Mouse (Mus musculus): Measurements from ENCODE around the gene Dgkz. TPM values are rescaled to one million over a fixed set of nuclear protein-coding genes. Genes with fewer than 3 reads are reported as not detected.

Dgkz gene
- polyA plus RNA-seq, 1 experiment from 2014 or later, result 34.9 TPM

GRCm38 (mm10) chr2:91948151-91948509 lies 27.5 kb downstream of the Dgkz start:
- Histone ChIP-seq H3K27me3 (ENCODE audit: control insufficient read depth, insufficient read depth, low read length) (no peaks in the 10 kb centered on the region), H3K9ac (ENCODE audit: low read length) (peak overlapping the region; percentile 11; the same call in 1 of the 2 replicates), H3K4me3 (replicated peaks; ENCODE audit: low read length) (no peak overlapping the region), H3K4me2 (ENCODE audit: low read depth, low read length) (0 out of 2 replicates have a peak overlapping the region, but pooled peaks have one; percentile 13), H3K4me1 (ENCODE audit: control insufficient read depth, insufficient read depth, low read length) (peaks cover 58% of the 10 kb centered on the region), H3K36me3 (ENCODE audit: control insufficient read depth, insufficient read depth, low read length) (no peaks in the 10 kb centered on the region), H3K27ac (ENCODE audit: low read length) (peak overlapping the region; percentile 64; the same call in 1 of the 2 replicates), H3K9me3 (replicated peaks; ENCODE audit: control insufficient read depth, low read length) (no peaks in the 10 kb centered on the region)
- 67% methylated on average over 6 of the region's 6 CpGs for WGBS
- ATAC-seq (ENCODE audit: insufficient read depth, low FRiP score), result no peak

GRCm38 (mm10) chr2:91947397-91948150 lies 28.1 kb downstream of the Dgkz start:
- Histone ChIP-seq H3K4me2 (ENCODE audit: low read depth, low read length) (peak overlapping the region; percentile 13; the same call in 1 of the 2 replicates), H3K4me3 (replicated peaks; ENCODE audit: low read length) (no peak overlapping the region), H3K4me1 (ENCODE audit: control insufficient read depth, insufficient read depth, low read length) (peaks cover 58% of the 10 kb centered on the region)

DNA sequence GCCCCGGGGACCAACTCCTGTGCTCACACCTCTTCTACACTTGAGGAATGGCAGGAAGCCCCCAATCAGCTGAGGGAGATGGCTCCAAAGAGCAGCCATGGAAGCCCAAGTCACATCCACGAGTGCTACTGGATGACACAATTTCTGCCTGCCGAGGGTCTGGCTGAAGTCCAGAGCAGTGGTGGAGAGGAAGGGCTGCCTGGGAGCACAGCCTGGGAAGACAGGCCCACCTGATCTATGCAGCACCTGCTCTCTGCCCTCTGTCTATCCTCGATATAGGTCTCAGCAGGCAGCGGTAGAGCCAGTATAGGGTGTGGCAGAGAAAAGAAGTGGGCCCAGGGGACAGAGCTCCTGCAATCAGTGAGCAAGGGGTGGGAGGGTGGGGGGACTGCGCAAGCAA lies 28.8 kb downstream of the Dgkz start:
- Histone ChIP-seq H3K4me2 (ENCODE audit: low read depth, low read length) (no peak overlapping the region), H3K27ac (ENCODE audit: low read length) (no peak overlapping the region), H3K9ac (ENCODE audit: low read length) (peak overlapping the region; percentile 42), H3K4me1 (ENCODE audit: control insufficient read depth, insufficient read depth, low read length) (peaks cover 57% of the 10 kb centered on the region), H3K4me3 (replicated peaks; ENCODE audit: low read length) (no peak overlapping the region), H3K27me3 (ENCODE audit: control insufficient read depth, insufficient read depth, low read length) (no peaks in the 10 kb centered on the region), H3K36me3 (ENCODE audit: control insufficient read depth, insufficient read depth, low read length) (no peaks in the 10 kb centered on the region; the same call in 1 of the 2 replicates), H3K9me3 (replicated peaks; ENCODE audit: control insufficient read depth, low read length) (no peaks in the 10 kb centered on the region)
- no peak for ATAC-seq (ENCODE audit: insufficient read depth, low FRiP score)
- WGBS, result 35% methylated on average over 6 of the region's 6 CpGs

More at GRCm38 (mm10) chr2:91947397-91948150, 28.1 kb downstream of the Dgkz start:
- Histone ChIP-seq H3K36me3 (ENCODE audit: control insufficient read depth, insufficient read depth, low read length) (no peaks in the 10 kb centered on the region), H3K27me3 (ENCODE audit: control insufficient read depth, insufficient read depth, low read length) (no peaks in the 10 kb centered on the region), H3K27ac (ENCODE audit: low read length) (peak overlapping the region; percentile 64; the same call in 1 of the 2 replicates), H3K9me3 (replicated peaks; ENCODE audit: control insufficient read depth, low read length) (no peaks in the 10 kb centered on the region), H3K9ac (ENCODE audit: low read length) (peak overlapping the region; percentile 11; the same call in 1 of the 2 replicates)
- 54% methylated on average over 11 of the region's 11 CpGs for WGBS
- 0 out of 2 replicates have a peak, but pooled peaks have one; percentile 8 for ATAC-seq (ENCODE audit: insufficient read depth, low FRiP score)

- Histone ChIP-seq H3K36me3 (ENCODE audit: control insufficient read depth, insufficient read depth, low read length) (no peaks in the 10 kb centered on the region; the same call in 1 of the 2 replicates), H3K4me1 (ENCODE audit: control insufficient read depth, insufficient read depth, low read length) (peaks cover 50% of the 10 kb centered on the region), H3K27me3 (ENCODE audit: control insufficient read depth, insufficient read depth, low read length) (no peaks in the 10 kb centered on the region), H3K9me3 (replicated peaks; ENCODE audit: control insufficient read depth, low read length) (no peaks in the 10 kb centered on the region), H3K9ac (ENCODE audit: low read length) (peak within 1 kb of the TSS; percentile 42; the same call in 1 of the 2 replicates), H3K27ac (ENCODE audit: low read length) (no peak within 1 kb of the TSS), H3K4me2 (ENCODE audit: low read depth, low read length) (no peak within 1 kb of the TSS), H3K4me3 (replicated peaks; ENCODE audit: low read length) (no peak within 1 kb of the TSS)
- ATAC-seq (ENCODE audit: insufficient read depth, low FRiP score), result no peak
- WGBS, result 92% methylated on average over 18 of the region's 18 CpGs
These were observed 30.2 kb downstream of the Dgkz start, which contains the start of gene Gm9821 for GRCm38 (mm10) chr2:91945483-91945882. Gene Gm9821 (plus strand): TSS chr2:91945703.

DNA sequence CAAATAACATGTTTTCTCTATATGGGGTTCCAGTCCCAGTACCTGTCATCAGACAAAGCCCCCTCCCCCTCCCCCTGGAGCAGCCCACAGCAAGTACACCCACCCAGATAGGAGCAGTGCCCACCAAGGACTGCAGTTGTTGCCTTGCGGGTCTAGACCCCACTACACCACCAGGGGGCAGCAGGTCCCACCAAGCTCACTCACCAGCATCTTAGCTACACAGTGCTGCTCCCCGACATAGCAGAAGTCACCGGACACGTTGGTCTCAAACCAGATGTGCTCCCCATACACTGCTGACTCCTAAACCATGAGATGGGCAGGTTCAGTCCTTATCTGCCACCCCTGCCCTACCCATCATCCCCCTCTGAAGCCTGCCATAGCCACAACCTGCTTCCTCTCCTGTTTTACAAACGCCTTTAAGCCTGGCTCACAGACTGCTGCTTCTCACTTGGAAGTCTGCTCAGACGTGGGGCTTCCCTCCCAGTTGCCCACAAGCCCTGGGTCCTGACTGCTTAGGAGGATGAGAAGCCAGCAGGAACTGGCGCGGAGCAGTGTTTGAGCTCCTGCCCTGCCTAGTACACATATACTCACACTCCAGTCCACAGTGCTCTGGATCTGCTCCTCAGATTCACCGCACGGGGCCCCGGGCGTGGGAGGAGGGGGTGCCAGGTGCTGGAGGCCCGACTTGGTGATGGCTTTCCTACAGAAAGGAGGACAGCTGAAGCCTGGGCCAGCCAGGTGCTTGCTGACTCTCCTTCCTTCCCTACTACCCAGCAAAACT lies 31.3 kb downstream of the Dgkz start:
- peak; percentile 53; the same call in 1 of the 2 replicates for ATAC-seq (ENCODE audit: insufficient read depth, low FRiP score)
- Histone ChIP-seq H3K27me3 (ENCODE audit: control insufficient read depth, insufficient read depth, low read length) (no peaks in the 10 kb centered on the region), H3K4me1 (ENCODE audit: control insufficient read depth, insufficient read depth, low read length) (peaks cover 39% of the 10 kb centered on the region), H3K36me3 (ENCODE audit: control insufficient read depth, insufficient read depth, low read length) (peaks cover 8% of the 10 kb centered on the region; the same call in 1 of the 2 replicates), H3K27ac (ENCODE audit: low read length) (no peak overlapping the region), H3K4me3 (replicated peaks; ENCODE audit: low read length) (no peak overlapping the region), H3K9me3 (replicated peaks; ENCODE audit: control insufficient read depth, low read length) (no peaks in the 10 kb centered on the region), H3K4me2 (ENCODE audit: low read depth, low read length) (no peak overlapping the region), H3K9ac (ENCODE audit: low read length) (no peak overlapping the region)
- 42% methylated on average over 13 of the region's 13 CpGs for WGBS

DNA sequence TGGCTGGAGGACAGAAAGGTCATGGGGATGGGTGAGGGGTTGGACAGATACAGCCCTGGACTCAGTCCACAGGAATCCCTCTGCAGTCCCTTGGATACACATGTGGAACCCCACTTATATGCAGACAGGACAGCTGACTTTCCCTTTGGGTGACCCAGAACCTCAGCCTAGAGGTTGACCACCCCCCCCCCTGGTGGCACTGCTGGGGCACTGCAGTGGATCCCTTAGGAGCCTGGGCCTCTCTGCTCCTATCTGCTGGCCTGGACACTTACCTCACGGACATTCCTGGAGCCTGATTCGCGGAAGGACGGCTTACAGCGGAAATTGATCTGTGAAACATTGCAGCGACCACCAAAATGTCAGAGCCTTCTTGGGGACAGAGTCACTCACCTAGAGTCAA lies 33.3 kb downstream of the Dgkz start:
- ATAC-seq (ENCODE audit: insufficient read depth, low FRiP score), result no peak
- no peak overlapping the region for H3K4me3 ChIP-seq (replicated peaks; ENCODE audit: low read length)
- H3K36me3 ChIP-seq (ENCODE audit: control insufficient read depth, insufficient read depth, low read length), result peaks cover 9% of the 10 kb centered on the region; the same call in 1 of the 2 replicates
- H3K9ac ChIP-seq (ENCODE audit: low read length), result no peak overlapping the region
- no peak overlapping the region for H3K27ac ChIP-seq (ENCODE audit: low read length)
- H3K27me3 ChIP-seq (ENCODE audit: control insufficient read depth, insufficient read depth, low read length), result no peaks in the 10 kb centered on the region
- no peaks in the 10 kb centered on the region for H3K9me3 ChIP-seq (replicated peaks; ENCODE audit: control insufficient read depth, low read length)
- H3K4me1 ChIP-seq (ENCODE audit: control insufficient read depth, insufficient read depth, low read length), result peaks cover 19% of the 10 kb centered on the region
- 73% methylated on average over 6 of the region's 6 CpGs for WGBS
- no peak overlapping the region for H3K4me2 ChIP-seq (ENCODE audit: low read depth, low read length)

DNA sequence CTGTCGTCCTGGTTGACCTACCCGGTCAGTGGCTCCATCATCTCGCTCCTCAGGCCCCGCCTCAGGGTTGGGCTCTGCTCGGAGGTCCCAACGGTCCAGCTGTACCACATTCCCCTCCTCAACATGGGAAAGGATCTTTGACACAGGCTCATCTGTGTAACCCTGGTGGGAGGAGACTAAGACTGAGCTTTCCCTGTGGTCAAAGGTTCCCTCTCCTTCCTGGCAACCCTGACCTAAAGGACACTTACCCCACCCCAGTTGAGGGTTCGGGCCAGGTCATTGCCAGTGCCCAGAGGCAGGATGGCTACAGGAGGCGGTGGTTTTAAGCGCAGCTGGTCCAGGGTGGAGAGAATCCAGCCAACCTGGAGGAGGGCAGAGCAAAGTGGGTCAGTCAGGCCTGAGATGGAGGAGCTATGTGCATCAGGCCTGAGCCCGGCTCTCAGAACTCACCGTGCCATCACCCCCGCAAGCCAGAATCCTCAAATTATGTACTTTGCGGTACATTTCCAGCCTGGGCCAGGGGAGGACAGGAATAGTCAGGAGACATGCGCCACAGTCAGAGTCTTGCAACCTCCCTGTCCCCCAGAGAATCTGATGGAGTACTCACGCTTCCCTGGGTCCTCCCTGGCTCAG lies 36.2 kb downstream of the Dgkz start:
- no peak for ATAC-seq (ENCODE audit: insufficient read depth, low FRiP score)
- Histone ChIP-seq H3K4me2 (ENCODE audit: low read depth, low read length) (no peak overlapping the region), H3K36me3 (ENCODE audit: control insufficient read depth, insufficient read depth, low read length) (peaks cover 21% of the 10 kb centered on the region; the same call in 1 of the 2 replicates), H3K4me3 (replicated peaks; ENCODE audit: low read length) (no peak overlapping the region), H3K9ac (ENCODE audit: low read length) (no peak overlapping the region), H3K4me1 (ENCODE audit: control insufficient read depth, insufficient read depth, low read length) (peaks cover 5% of the 10 kb centered on the region; the same call in 1 of the 2 replicates), H3K27ac (ENCODE audit: low read length) (no peak overlapping the region), H3K27me3 (ENCODE audit: control insufficient read depth, insufficient read depth, low read length) (no peaks in the 10 kb centered on the region), H3K9me3 (replicated peaks; ENCODE audit: control insufficient read depth, low read length) (no peaks in the 10 kb centered on the region)
- WGBS, result 82% methylated on average over 15 of the region's 15 CpGs

- Histone ChIP-seq H3K9ac (ENCODE audit: low read length) (no peak overlapping the region), H3K4me2 (ENCODE audit: low read depth, low read length) (no peak overlapping the region), H3K27me3 (ENCODE audit: control insufficient read depth, insufficient read depth, low read length) (no peaks in the 10 kb centered on the region), H3K4me1 (ENCODE audit: control insufficient read depth, insufficient read depth, low read length) (peaks cover 17% of the 10 kb centered on the region), H3K4me3 (replicated peaks; ENCODE audit: low read length) (no peak overlapping the region), H3K27ac (ENCODE audit: low read length) (no peak overlapping the region), H3K36me3 (ENCODE audit: control insufficient read depth, insufficient read depth, low read length) (peaks cover 23% of the 10 kb centered on the region; the same call in 1 of the 2 replicates), H3K9me3 (replicated peaks; ENCODE audit: control insufficient read depth, low read length) (no peaks in the 10 kb centered on the region)
- ATAC-seq (ENCODE audit: insufficient read depth, low FRiP score), result no peak
- 92% methylated on average over 7 of the region's 7 CpGs for WGBS
These were observed 39.5 kb downstream of the Dgkz start for GRCm38 (mm10) chr2:91936154-91936553.

All from stomach, embryonic 16.5 days (tissue).